ENCODE assay signal across 28 mouse cellular contexts in genomic region chr9:88049792-88050191, GRCm38 (mm10).
"Had no signal": no experiment of that assay in that cellular context is flagged by ENCODE, and none has a peak within 500 bp of the region (broad histone marks: within the 10 kb centered on the region; RNA-seq: fewer than 3 reads in every experiment).

No protein-coding gene starts in this region.

- H3K27ac ChIP-seq: heart, adult 2 months; heart, embryonic 13.5 days; heart, embryonic 15.5 days; hindbrain, embryonic 12.5 days; hindbrain, embryonic 15.5 days; hindbrain, postnatal 0 days; kidney, embryonic 15.5 days; kidney, postnatal 0 days; liver, embryonic 13.5 days; liver, embryonic 15.5 days had no signal

- H3K4me3 ChIP-seq: heart, adult 2 months; heart, embryonic 13.5 days; heart, embryonic 15.5 days; hindbrain, embryonic 12.5 days; hindbrain, embryonic 15.5 days; kidney, embryonic 15.5 days; liver, embryonic 13.5 days; liver, embryonic 15.5 days had no signal

- H3K36me3 ChIP-seq: heart, embryonic 13.5 days; heart, embryonic 15.5 days; hindbrain, embryonic 12.5 days; hindbrain, embryonic 15.5 days; kidney, embryonic 15.5 days; limb, embryonic 12.5 days; liver, embryonic 13.5 days; liver, embryonic 15.5 days had no signal

- H3K4me1 ChIP-seq: heart, embryonic 13.5 days; heart, embryonic 15.5 days; hindbrain, embryonic 12.5 days; hindbrain, embryonic 15.5 days; kidney, embryonic 15.5 days; liver, embryonic 13.5 days; liver, embryonic 15.5 days had no signal

- H3K4me2 ChIP-seq: heart, embryonic 11.5 days; heart, embryonic 13.5 days; heart, embryonic 15.5 days; hindbrain, embryonic 12.5 days; hindbrain, embryonic 15.5 days; kidney, embryonic 15.5 days; liver, embryonic 11.5 days; liver, embryonic 13.5 days; liver, embryonic 15.5 days had no signal

- H3K9ac ChIP-seq: heart, embryonic 13.5 days; heart, embryonic 15.5 days; hindbrain, embryonic 12.5 days; hindbrain, embryonic 15.5 days; kidney, embryonic 15.5 days; limb, embryonic 12.5 days; liver, embryonic 13.5 days; liver, embryonic 15.5 days had no signal

- H3K27me3 ChIP-seq: heart, embryonic 13.5 days; heart, embryonic 15.5 days; hindbrain, embryonic 12.5 days; hindbrain, embryonic 15.5 days; kidney, embryonic 15.5 days; limb, embryonic 12.5 days; liver, embryonic 13.5 days; liver, embryonic 15.5 days had no signal

- ATAC-seq: hindbrain, postnatal 0 days; intestine, embryonic 16.5 days had no signal

- H3K9me3 ChIP-seq: heart, embryonic 13.5 days; heart, embryonic 15.5 days; hindbrain, embryonic 12.5 days; hindbrain, embryonic 15.5 days; kidney, embryonic 15.5 days; limb, embryonic 12.5 days; liver, embryonic 13.5 days; liver, embryonic 15.5 days had no signal

- DNase-seq: gastrocnemius, postnatal 14 days; gastrocnemius, postnatal 36 days; heart, adult 11 months; heart, adult 2 months; heart, postnatal 14 days; heart, postnatal 36 days; kidney, adult 11 months; kidney, adult 2 months; kidney, adult 9 months; kidney, postnatal 14 days; kidney, postnatal 36 days; layer of hippocampus, adult 9-11 months; layer of hippocampus, postnatal 36 days; left cerebral cortex, postnatal 4 days; liver; liver, embryonic 13.5 days had no signal
